Mouse (Mus musculus) limb, embryonic 11.5 days (tissue): ENCODE measurements around the gene Tprn. TPM values are rescaled to one million over a fixed set of nuclear protein-coding genes. Genes with fewer than 3 reads are reported as not detected.
A peak's percentile ranks its signal among the peaks of the same experiment; 100 is the strongest.

Experiments used
- ATAC-seq: fragments of 200-750 bp; cut with Nextera tagmentation; 2 replicates; pipeline ENCODE4 v1.8.0; 2017; ENCODE audit warnings: low read depth; ENCODE audit not compliant: insufficient number of reproducible peaks, low FRiP score, low TSS enrichment
- DNase-seq: peaks from one replicate; pipeline ENCODE4 v3.0.0-alpha.2; 2015; ENCODE audit warnings: low spot score
- H3K27ac ChIP-seq: fragments of 300-500 bp; sonication (generic); replicated peaks from 2 replicates; pipeline ENCODE4 v1.5.1; 2014; ENCODE audit warnings: low read depth, mild to moderate bottlenecking, low read length
- H3K27me3 ChIP-seq: fragments of 300-500 bp; sonication (generic); 2 replicates; pipeline ENCODE4 v1.6.1; 2014; ENCODE audit warnings: mild to moderate bottlenecking, low read length, mixed read lengths; ENCODE audit not compliant: control insufficient read depth, insufficient read depth
- H3K36me3 ChIP-seq: fragments of 300-500 bp; sonication (generic); 2 replicates; pipeline ENCODE4 v1.6.1; 2014; ENCODE audit warnings: mild to moderate bottlenecking, low read length, moderate library complexity, mixed read lengths; ENCODE audit not compliant: control insufficient read depth, insufficient read depth
- H3K4me1 ChIP-seq: fragments of 300-500 bp; sonication (generic); 2 replicates; pipeline ENCODE4 v1.6.1; 2014; ENCODE audit warnings: low read length, mixed read lengths; ENCODE audit not compliant: control insufficient read depth, insufficient read depth
- H3K4me2 ChIP-seq: fragments of 300-500 bp; sonication (generic); 2 replicates; pipeline ENCODE4 v1.6.1; 2014; ENCODE audit warnings: low read depth, mild to moderate bottlenecking, moderate library complexity; ENCODE audit not compliant: severe bottlenecking
- H3K4me3 ChIP-seq: fragments of 300-500 bp; sonication (generic); 2 replicates; pipeline ENCODE4 v1.5.1; 2014; ENCODE audit warnings: low read depth, low read length
- H3K9ac ChIP-seq: fragments of 300-500 bp; sonication (generic); 2 replicates; pipeline ENCODE4 v1.6.1; 2014; ENCODE audit warnings: mild to moderate bottlenecking, low read length
- H3K9me3 ChIP-seq: fragments of 300-500 bp; sonication (generic); 2 replicates; pipeline ENCODE4 v1.6.1; 2016; ENCODE audit warnings: low read length; ENCODE audit not compliant: control insufficient read depth
- WGBS: fragments of 180-500 bp; shearing (Covaris S2); extraction: QIAGEN DNeasy Blood & Tissue Kit; methylation state at CpG from one replicate; pipeline ENCODE4 v1.1.7; 2014; 5-methylcytosine and 5-hydroxymethylcytosine counted together
- polyA plus RNA-seq: library from polyadenylated mRNA; unstranded; fragments of >200 nt; fragmentation: Nextera tagmentation; extraction: Ambion mirVana; gene quantifications from 2 replicates; pipeline ENCODE4 v1.2.1, GENCODE M21; 2014

Tprn gene
- polyA plus RNA-seq, 1 experiment from 2014 or later, result 5.7 TPM

DNA sequence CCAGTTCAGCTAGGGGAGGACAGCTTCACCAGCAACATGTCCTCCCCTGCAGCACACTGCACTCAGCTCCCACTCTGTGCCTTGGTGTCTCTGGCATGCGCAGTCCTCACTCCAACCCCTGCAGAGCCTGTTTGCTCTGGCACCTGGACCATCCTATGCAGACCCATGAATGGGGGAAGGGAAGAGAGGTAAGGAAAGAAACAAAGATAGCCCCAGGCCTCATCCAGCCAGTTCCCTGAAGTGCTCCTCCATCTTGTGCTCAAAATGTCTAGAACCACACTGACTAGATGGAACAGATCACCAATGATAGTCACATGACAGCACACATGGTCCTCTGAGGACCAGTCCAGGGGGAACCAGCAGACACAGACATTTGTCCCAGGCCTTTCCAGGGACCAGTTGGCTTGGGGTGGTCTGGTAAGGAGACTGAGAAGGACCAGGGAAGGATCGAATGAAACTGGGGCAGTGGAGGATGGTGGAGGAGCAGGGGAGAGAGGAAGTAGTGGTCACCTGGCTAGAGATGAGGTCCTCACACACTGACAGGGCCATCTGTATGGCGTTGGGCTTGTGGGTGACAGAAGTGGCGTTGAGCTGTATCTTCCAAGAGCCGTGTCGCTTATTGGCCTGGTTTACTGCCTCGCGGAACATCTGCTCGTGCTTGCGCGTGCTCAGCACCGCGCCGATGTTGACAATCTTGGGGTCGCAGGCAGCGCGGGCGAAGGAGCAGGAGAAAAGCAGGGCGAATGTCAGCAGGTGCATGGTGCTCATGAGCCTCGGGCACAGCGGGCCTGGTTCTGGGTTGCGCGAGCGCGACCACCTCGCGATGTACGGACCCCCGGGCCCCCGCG is 55.9 kb downstream of the Tprn start:
- Histone ChIP-seq H3K9ac (no peak overlapping the region), H3K36me3 (no peaks in the 10 kb centered on the region), H3K27ac (no peak overlapping the region), H3K27me3 (peaks cover 36% of the 10 kb centered on the region), H3K4me1 (peaks cover 7% of the 10 kb centered on the region), H3K4me2 (peak overlapping the region; percentile 47), H3K9me3 (no peaks in the 10 kb centered on the region), H3K4me3 (peak overlapping the region; percentile 24)
- DNase-seq, result no peak
- 7% methylated on average over 31 of the region's 31 CpGs for WGBS
- ATAC-seq, result peak; percentile 47; the same call in 1 of the 2 replicates

DNA sequence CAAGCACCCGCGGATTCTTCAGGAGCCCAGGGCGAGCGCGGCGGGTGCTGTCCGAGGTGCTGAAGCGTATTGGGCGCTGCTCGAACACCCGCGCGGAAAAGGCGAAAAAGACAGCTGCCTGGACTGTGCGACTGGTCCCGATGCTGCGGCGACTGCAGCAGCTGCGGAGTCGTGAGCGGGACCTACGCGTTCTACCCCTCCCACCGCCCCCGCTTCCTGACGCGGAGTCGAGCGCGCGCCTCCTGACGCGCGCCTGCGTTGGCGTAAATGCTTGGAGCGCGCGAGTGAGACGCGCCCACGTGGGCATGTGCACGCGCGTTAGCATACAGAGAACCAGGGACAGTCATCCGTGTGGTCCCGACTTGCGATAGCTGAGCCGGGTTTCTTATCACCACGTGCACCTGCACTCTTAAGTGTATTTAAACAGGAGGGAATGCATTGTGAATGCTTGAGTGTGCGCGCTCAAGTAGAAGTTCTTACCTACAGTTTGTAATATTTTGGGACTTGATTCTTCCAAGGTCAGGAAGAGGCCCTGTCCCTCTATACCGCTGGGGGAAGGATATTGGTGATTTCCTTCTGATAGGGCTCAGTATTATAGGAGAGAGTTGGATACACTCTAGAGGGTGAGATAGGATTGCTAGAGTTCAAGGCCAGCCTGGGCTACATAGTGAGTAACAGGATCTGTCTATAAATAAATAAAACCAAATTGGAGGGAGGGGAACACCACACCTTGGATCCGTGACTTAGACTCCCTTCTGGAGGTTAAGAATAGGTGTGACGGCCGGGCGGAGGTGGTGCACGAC is 56.8 kb downstream of the Tprn start, which contains the start of gene Grin1:
TSS of gene Grin1 (minus strand) at position 217 of the 803 bp plus-strand sequence.
- 9% methylated on average over 58 of the region's 58 CpGs for WGBS
- peak; percentile 68; the same call in 1 of the 2 replicates for ATAC-seq
- no peak within 1 kb of the TSS for H3K9ac ChIP-seq

More for the DNA sequence above, 56.8 kb downstream of the Tprn start, which contains the start of gene Grin1:
- peaks cover 7% of the 10 kb centered on the region for H3K4me1 ChIP-seq
- no peaks in the 10 kb centered on the region for H3K36me3 ChIP-seq
- H3K4me2 ChIP-seq, result peak within 1 kb of the TSS; percentile 47
- peak; percentile 87 for DNase-seq
- H3K27ac ChIP-seq, result no peak within 1 kb of the TSS
- no peaks in the 10 kb centered on the region for H3K9me3 ChIP-seq
- H3K4me3 ChIP-seq, result peak within 1 kb of the TSS; percentile 24
- H3K27me3 ChIP-seq, result peaks cover 33% of the 10 kb centered on the region

Other genes with a start within 250 kb of the Tprn start
- gene Nsmf, start 208.3 kb upstream of the Tprn start, polyA plus RNA-seq, result 41.7 and 42.0 TPM in 2 replicates
- not detected in 2 replicates for gene Entpd8, start 182.3 kb upstream of the Tprn start, polyA plus RNA-seq
- gene Noxa1, start 167.5 kb upstream of the Tprn start, polyA plus RNA-seq, result 0.24 TPM in 1 of 2 replicates, not detected in the other
- gene Nrarp, start 81.9 kb upstream of the Tprn start, polyA plus RNA-seq, result 8.8 and 10.0 TPM in 2 replicates
- 3.1 and 3.7 TPM in 2 replicates for gene Tor4a, start 65.7 kb upstream of the Tprn start, polyA plus RNA-seq
- gene Nelfb, start 51.1 kb upstream of the Tprn start, polyA plus RNA-seq, result 103 and 106 TPM in 2 replicates
- gene Stpg3, start 48.0 kb upstream of the Tprn start, polyA plus RNA-seq, result 0.19 TPM in 1 of 2 replicates, not detected in the other
- gene Fam166a, start 43.9 kb upstream of the Tprn start, polyA plus RNA-seq, result not detected in 2 replicates
- gene Tubb4b, start 37.9 kb upstream of the Tprn start, polyA plus RNA-seq, result 526 and 567 TPM in 2 replicates
- not detected in 2 replicates for gene Slc34a3, start 28.3 kb upstream of the Tprn start, polyA plus RNA-seq
- not detected in 2 replicates for gene Rnf224, start 25.8 kb upstream of the Tprn start, polyA plus RNA-seq
- 6.5 and 8.8 TPM in 2 replicates for gene Rnf208, start 20.4 kb upstream of the Tprn start, polyA plus RNA-seq
- not detected in 2 replicates for gene Cysrt1, start 20.2 kb upstream of the Tprn start, polyA plus RNA-seq
- 4.0 and 6.6 TPM in 2 replicates for gene AL732309.1, start 15.8 kb upstream of the Tprn start, polyA plus RNA-seq
- 11.1 and 14.6 TPM in 2 replicates for gene Tmem203, start 7.2 kb upstream of the Tprn start, polyA plus RNA-seq
- gene Ssna1, start 9.8 kb downstream of the Tprn start, polyA plus RNA-seq, result 237 and 242 TPM in 2 replicates
- gene Anapc2, start 9.9 kb downstream of the Tprn start, polyA plus RNA-seq, result 118 and 120 TPM in 2 replicates
- gene Tmem210, start 25.5 kb downstream of the Tprn start, polyA plus RNA-seq, result not detected in 2 replicates
- not detected in 2 replicates for gene Lrrc26, start 27.3 kb downstream of the Tprn start, polyA plus RNA-seq
- gene Grin1, start 56.6 kb downstream of the Tprn start, polyA plus RNA-seq, result 0.60 and 1.4 TPM in 2 replicates
- gene Man1b1, start 69.7 kb downstream of the Tprn start, polyA plus RNA-seq, result 81.9 and 97.6 TPM in 2 replicates
- gene Dpp7, start 93.7 kb downstream of the Tprn start, polyA plus RNA-seq, result 16.6 and 18.8 TPM in 2 replicates
- 8.9 and 9.1 TPM in 2 replicates for gene Uap1l1, start 103.1 kb downstream of the Tprn start, polyA plus RNA-seq
- gene Sapcd2, start 109.7 kb downstream of the Tprn start, polyA plus RNA-seq, result 63.0 and 69.4 TPM in 2 replicates
- not detected in 2 replicates for gene Entpd2, start 133.3 kb downstream of the Tprn start, polyA plus RNA-seq
- gene Npdc1, start 136.7 kb downstream of the Tprn start, polyA plus RNA-seq, result 6.1 and 6.8 TPM in 2 replicates
- not detected in 2 replicates for gene Fut7, start 160.6 kb downstream of the Tprn start, polyA plus RNA-seq
- gene Abca2, start 166.1 kb downstream of the Tprn start, polyA plus RNA-seq, result 3.1 and 3.8 TPM in 2 replicates
- gene Clic3, start 194.2 kb downstream of the Tprn start, polyA plus RNA-seq, result 0.81 TPM in 1 of 2 replicates, not detected in the other
- gene Paxx, start 198.5 kb downstream of the Tprn start, polyA plus RNA-seq, result 15.0 and 18.1 TPM in 2 replicates
- not detected in 2 replicates for gene Ptgds, start 207.4 kb downstream of the Tprn start, polyA plus RNA-seq
- not detected in 2 replicates for gene Lcn12, start 231.3 kb downstream of the Tprn start, polyA plus RNA-seq
- 68.0 and 72.3 TPM in 2 replicates for gene Fbxw5, start 238.1 kb downstream of the Tprn start, polyA plus RNA-seq
- gene C8g, start 239.1 kb downstream of the Tprn start, polyA plus RNA-seq, result 5.6 and 5.8 TPM in 2 replicates